Mouse (Mus musculus): ENCODE results near the gene AC170998.1. TPM values are rescaled to one million over a fixed set of nuclear protein-coding genes. Genes with fewer than 3 reads are reported as not detected.
"Not testable (repeated sequence)": the region's sequence is repeated elsewhere in the genome, so short reads cannot be mapped to it uniquely, and the experiment has no call there.

Gene AC170998.1
- polyA plus RNA-seq, 1 experiment from 2014 or later, result 30.9 TPM

GRCm38 (mm10) chr17:28715832-28716548 lies 9.9 kb upstream of the AC170998.1 start:
- no peak for TF ChIP-seq CTCF (IDR thresholded peaks at IDR 0.05)
- POLR2A ChIA-PET, result no interaction called here
- in situ Hi-C loops (cut with MboI; ENCODE audit: low pct_unique_long_range_greater_than_20kb), result no loop called here
- CTCF ChIA-PET, result interaction anchor here (1.5 kb wide), 1 partner anchor 10 kb away, joined by 4 read pairs; no protein-coding TSS in a partner anchor
- DNase-seq (ENCODE audit: low read depth, low spot score) (no peak), ATAC-seq (no peak)
- no peaks in the 10 kb centered on the region for H3K27me3 ChIP-seq

- ATAC-seq, result no peak
- H3K27me3 ChIP-seq, result no peaks in the 10 kb centered on the region
- POLR2A ChIA-PET, result interaction anchor here (0.7 kb wide), 1 partner anchor 25 kb away, joined by 3 read pairs; no protein-coding TSS in a partner anchor
- no peak for DNase-seq (ENCODE audit: low read depth, low spot score)
- in situ Hi-C loops (cut with MboI; ENCODE audit: low pct_unique_long_range_greater_than_20kb), result no loop called here
- no peak for TF ChIP-seq CTCF (IDR thresholded peaks at IDR 0.05)
- CTCF ChIA-PET, result interaction anchor here (0.9 kb wide), 1 partner anchor 13 kb away, joined by 3 read pairs; no protein-coding TSS in a partner anchor
These were observed 8.3 kb upstream of the AC170998.1 start for GRCm38 (mm10) chr17:28717535-28717934.

GRCm38 (mm10) chr17:28727511-28727910 lies 1.6 kb downstream of the AC170998.1 start:
- H3K27me3 ChIP-seq; POLR2A ChIA-PET; DNase-seq (ENCODE audit: low read depth, low spot score); ATAC-seq; in situ Hi-C loops (cut with MboI; ENCODE audit: low pct_unique_long_range_greater_than_20kb); CTCF ChIA-PET: not testable (repeated sequence)

GRCm38 (mm10) chr17:28735317-28736105 lies 9.6 kb downstream of the AC170998.1 start:
- H3K27me3 ChIP-seq, result no peaks in the 10 kb centered on the region
- no peak for ATAC-seq
- no peak for TF ChIP-seq CTCF (IDR thresholded peaks at IDR 0.05)
- no peak for DNase-seq (ENCODE audit: low read depth, low spot score)
- CTCF ChIA-PET, result no interaction called here
- in situ Hi-C loops (cut with MboI; ENCODE audit: low pct_unique_long_range_greater_than_20kb), result no loop called here
- POLR2A ChIA-PET, result interaction anchor here (1.5 kb wide), 1 partner anchor 8 kb away, joined by 3 read pairs; no protein-coding TSS in a partner anchor

GRCm38 (mm10) chr17:28736486-28736885 lies 10.6 kb downstream of the AC170998.1 start:
- ChIA-PET POLR2A (no interaction called here), CTCF (no interaction called here)
- ATAC-seq (no peak), DNase-seq (ENCODE audit: low read depth, low spot score) (no peak)
- no peaks in the 10 kb centered on the region for H3K27me3 ChIP-seq
- in situ Hi-C loops (cut with MboI; ENCODE audit: low pct_unique_long_range_greater_than_20kb), result no loop called here
- no peak for TF ChIP-seq CTCF (IDR thresholded peaks at IDR 0.05)

GRCm38 (mm10) chr17:28737973-28738372 lies 12.1 kb downstream of the AC170998.1 start:
- no peak for DNase-seq (ENCODE audit: low read depth, low spot score)
- ChIA-PET POLR2A (interaction anchor here (1.0 kb wide), 1 partner anchor 9 kb away, joined by 3 read pairs; no protein-coding TSS in a partner anchor), CTCF (interaction anchor here (1.0 to 3.3 kb wide), 2 partner anchors 12 to 45 kb away, joined by 3 to 9 read pairs; partner anchors contain the start of gene AC170998.1)
- no peak for ATAC-seq
- H3K27me3 ChIP-seq, result no peaks in the 10 kb centered on the region
- in situ Hi-C loops (cut with MboI; ENCODE audit: low pct_unique_long_range_greater_than_20kb), result no loop called here
- no peak for TF ChIP-seq CTCF (IDR thresholded peaks at IDR 0.05)

- no peak for TF ChIP-seq CTCF (IDR thresholded peaks at IDR 0.05)
- ChIA-PET POLR2A (no interaction called here), CTCF (interaction anchor here (3.3 kb wide), 1 partner anchor 46 kb away, joined by 9 read pairs; no protein-coding TSS in a partner anchor)
- no peaks in the 10 kb centered on the region for H3K27me3 ChIP-seq
- DNase-seq (ENCODE audit: low read depth, low spot score) (no peak), ATAC-seq (no peak)
- in situ Hi-C loops (cut with MboI; ENCODE audit: low pct_unique_long_range_greater_than_20kb), result no loop called here
These were observed 13.4 kb downstream of the AC170998.1 start for GRCm38 (mm10) chr17:28739244-28739643.

- no peak for ATAC-seq
- in situ Hi-C loops (cut with MboI; ENCODE audit: low pct_unique_long_range_greater_than_20kb), result no loop called here
- POLR2A ChIA-PET, result interaction anchor here (1.3 kb wide), 1 partner anchor 9 kb away, joined by 3 read pairs; no protein-coding TSS in a partner anchor
These were observed 17.4 kb downstream of the AC170998.1 start for GRCm38 (mm10) chr17:28743145-28743866.

GRCm38 (mm10) chr17:28743916-28744315 lies 18.0 kb downstream of the AC170998.1 start:
- DNase-seq (ENCODE audit: low read depth, low spot score) (no peak), ATAC-seq (no peak)
- CTCF ChIA-PET, result interaction anchor here (0.9 kb wide), 1 partner anchor 17 kb away, joined by 5 read pairs; no protein-coding TSS in a partner anchor

More at GRCm38 (mm10) chr17:28743145-28743866, 17.4 kb downstream of the AC170998.1 start:
- DNase-seq (ENCODE audit: low read depth, low spot score), result no peak
- no peak for TF ChIP-seq CTCF (IDR thresholded peaks at IDR 0.05)
- no peaks in the 10 kb centered on the region for H3K27me3 ChIP-seq
- CTCF ChIA-PET, result no interaction called here

GRCm38 (mm10) chr17:28745773-28746172 lies 19.9 kb downstream of the AC170998.1 start:
- ATAC-seq (no peak), DNase-seq (ENCODE audit: low read depth, low spot score) (no peak)
- ChIA-PET CTCF (no interaction called here), POLR2A (interaction anchor here (0.7 kb wide), 1 partner anchor 82 kb away, joined by 4 read pairs; no protein-coding TSS in a partner anchor)
- in situ Hi-C loops (cut with MboI; ENCODE audit: low pct_unique_long_range_greater_than_20kb), result no loop called here
- H3K27me3 ChIP-seq, result no peaks in the 10 kb centered on the region
- no peak for TF ChIP-seq CTCF (IDR thresholded peaks at IDR 0.05)

More at GRCm38 (mm10) chr17:28743916-28744315, 18.0 kb downstream of the AC170998.1 start:
- in situ Hi-C loops (cut with MboI; ENCODE audit: low pct_unique_long_range_greater_than_20kb), result no loop called here
- POLR2A ChIA-PET, result interaction anchor here (1.3 kb wide), 1 partner anchor 9 kb away, joined by 3 read pairs; no protein-coding TSS in a partner anchor
- peak; percentile 48 for TF ChIP-seq CTCF (IDR thresholded peaks at IDR 0.05)
- no peaks in the 10 kb centered on the region for H3K27me3 ChIP-seq
